23 mouse cellular contexts compared by ENCODE assay signal in genomic region chr11:6483103-6483502, GRCm38 (mm10). TPM values are rescaled to one million over a fixed set of nuclear protein-coding genes. Genes with fewer than 3 reads are reported as not detected.
DNase-seq lines count a peak whose midpoint lies in the region; ATAC-seq and TF ChIP-seq lines count a peak whose summit lies in the region.
"Had no signal": no experiment of that assay in that cellular context is flagged by ENCODE, and none has a peak within 500 bp of the region (broad histone marks: within the 10 kb centered on the region; RNA-seq: fewer than 3 reads in every experiment).

No protein-coding gene starts in this region.

- peak; percentile 16; the same call in 1 of the 2 replicates for ATAC-seq in common myeloid progenitor, adult 5-6 weeks (replicated peaks; ENCODE audit: low read depth, poor library complexity, severe bottlenecking)
- ATAC-seq in megakaryocyte progenitor cell, adult 5-6 weeks (replicated peaks; ENCODE audit: poor library complexity) = peak; percentile 72
- ATAC-seq in megakaryocyte-erythroid progenitor cell, adult 5-6 weeks (replicated peaks; ENCODE audit: low FRiP score, low TSS enrichment, poor library complexity, severe bottlenecking) = peak; percentile 64
- ATAC-seq: activated CD4-positive, CD25-positive, alpha-beta regulatory T cell, adult 4 months; CD4-positive, CD25-positive, alpha-beta regulatory T cell, adult 4 months; Patski had no signal

- no peaks in the 10 kb centered on the region for H3K79me2 ChIP-seq in MEL (ENCODE audit: control insufficient read depth, insufficient read depth, low read length, poor library complexity)

- DNase-seq in MEL (ENCODE audit: low read depth, low spot score) = peak; percentile 64
- DNase-seq in spleen, postnatal 4 days (ENCODE audit: low spot score in 2 of 2) = no peak
- no peak for DNase-seq in urinary bladder, postnatal 10 days (ENCODE audit: low spot score)
- DNase-seq in gastrocnemius, postnatal 4 days (ENCODE audit: low spot score in 2 of 2) = no peak
- no peak for DNase-seq in thymus, postnatal 10 days (ENCODE audit: low spot score in 2 of 2)
- DNase-seq: adrenal gland, adult 2 months; adrenal gland, adult 8-10 months; adrenal gland, postnatal 10 days; adrenal gland, postnatal 14 days; adrenal gland, postnatal 25 days; adrenal gland, postnatal 36 days; B cell, adult 2 months; cerebellum, adult 11 months; cerebellum, adult 11-12 months; cerebellum, adult 18-20 months had no signal

- no peaks in the 10 kb centered on the region for H3K27me3 ChIP-seq in MEL (ENCODE audit: control insufficient read depth in 1 of 2, insufficient read depth in 2 of 2, low read length in 2 of 2)
- H3K27me3 ChIP-seq: CH12.LX, Patski had no signal

- no peak overlapping the region for H3K9ac ChIP-seq in MEL (ENCODE audit: control insufficient read depth, low read depth, low read length, poor library complexity, severe bottlenecking)

- no peak overlapping the region for H3K27ac ChIP-seq in MEL (ENCODE audit: control insufficient read depth, low read depth, low read length)

- H3K4me1 ChIP-seq in MEL (ENCODE audit: control insufficient read depth in 1 of 2, insufficient read depth in 2 of 2, low read length in 2 of 2) = peaks cover 6 to 32% of the 10 kb centered on the region in 2 experiments

- TF ChIP-seq RAD21 in MEL (IDR thresholded peaks at IDR 0.05; ENCODE audit: low read depth, low read length) = no peak

- no peak for TF ChIP-seq CTCF in MEL (IDR thresholded peaks at IDR 0.05 in 2 of 3, conservative IDR thresholded peaks at IDR 0.05 in 1 of 3; ENCODE audit: control insufficient read depth in 1 of 3, insufficient read depth in 1 of 3, low read depth in 2 of 3, low read length in 3 of 3, poor library complexity in 1 of 3, severe bottlenecking in 1 of 3)

- no peak overlapping the region for H3K4me3 ChIP-seq in MEL (ENCODE audit: control insufficient read depth in 1 of 2, insufficient read depth in 1 of 2, low read depth in 2 of 2, low read length in 2 of 2)

- no peaks in the 10 kb centered on the region for H3K9me3 ChIP-seq in MEL (replicated peaks; ENCODE audit: insufficient read depth, low read length)
- H3K9me3 ChIP-seq: G1E had no signal

- peak; percentile 68 to 74 for TF ChIP-seq EP300 in MEL (IDR thresholded peaks at IDR 0.05; ENCODE audit: low read depth in 1 of 2, low read length in 2 of 2)

- H3K36me3 ChIP-seq in MEL (ENCODE audit: control insufficient read depth in 1 of 2, insufficient read depth in 2 of 2, low read length in 2 of 2) = peaks cover 0 to 23% of the 10 kb centered on the region in 2 experiments; a peak in 2 of 4 replicates
- H3K36me3 ChIP-seq: G1E had no signal

- TF ChIP-seq POLR2A in MEL (IDR thresholded peaks at IDR 0.05; ENCODE audit: control insufficient read depth in 1 of 2, insufficient read depth in 1 of 2, low read depth in 1 of 2, low read length in 2 of 2, poor library complexity in 1 of 2) = no peak

TF ChIP-seq in MEL, 35 proteins besides CTCF, POLR2A, EP300 and RAD21:
- TF ChIP-seq MYC (IDR thresholded peaks at IDR 0.05; ENCODE audit: low read depth, low read length) (no peak), MXI1 (IDR thresholded peaks at IDR 0.05; ENCODE audit: low read depth, low read length) (no peak), NRF1 (IDR thresholded peaks at IDR 0.05; ENCODE audit: insufficient read depth, low read depth, low read length, poor library complexity, severe bottlenecking) (no peak), UBTF (IDR thresholded peaks at IDR 0.05; ENCODE audit: borderline replicate concordance, insufficient read depth, low read depth, low read length) (no peak), BHLHE40 (IDR thresholded peaks at IDR 0.05; ENCODE audit: borderline replicate concordance, low read depth, low read length) (no peak), GABPA (IDR thresholded peaks at IDR 0.05; ENCODE audit: low read depth, low read length) (no peak), ZMIZ1 (IDR thresholded peaks at IDR 0.05; ENCODE audit: low read depth, low read length) (no peak), JUND (IDR thresholded peaks at IDR 0.05; ENCODE audit: low read depth, low read length) (no peak), ZKSCAN1 (IDR thresholded peaks at IDR 0.05; ENCODE audit: low read depth, low read length) (no peak), GATA1 (IDR thresholded peaks at IDR 0.05; ENCODE audit: low read depth, low read length) (peak; percentile 86), MAX (IDR thresholded peaks at IDR 0.05; ENCODE audit: low read length) (no peak), ZC3H11A (IDR thresholded peaks at IDR 0.05; ENCODE audit: low read depth, low read length) (no peak), ZNF384 (IDR thresholded peaks at IDR 0.05; ENCODE audit: low read depth, low read length) (no peak), MYB (IDR thresholded peaks at IDR 0.05; ENCODE audit: low read depth, low read length) (no peak), KAT2A (conservative IDR thresholded peaks at IDR 0.05; ENCODE audit: low read depth, low read length) (no peak), CHD1 (IDR thresholded peaks at IDR 0.05; ENCODE audit: low read depth, low read length) (no peak), USF1 (IDR thresholded peaks at IDR 0.05; ENCODE audit: low read depth, low read length) (no peak), E2F4 (IDR thresholded peaks at IDR 0.05; ENCODE audit: borderline replicate concordance, low read depth, low read length) (no peak), TCF12 (IDR thresholded peaks at IDR 0.05; ENCODE audit: low read depth, low read length) (peak; percentile 50; the same call in 1 of the 2 replicates), SIN3A (IDR thresholded peaks at IDR 0.05; ENCODE audit: low read length) (0 out of 2 replicates have a peak, but pooled peaks have one; percentile 29), TBP (IDR thresholded peaks at IDR 0.05; ENCODE audit: low read depth, low read length) (no peak), RCOR1 (IDR thresholded peaks at IDR 0.05; ENCODE audit: low read depth, low read length) (peak; percentile 74), ELF1 (IDR thresholded peaks at IDR 0.05; ENCODE audit: low read depth, low read length) (no peak), MEF2A (IDR thresholded peaks at IDR 0.05; ENCODE audit: extremely low read depth, insufficient replicate concordance, low read depth, low read length, poor library complexity, severe bottlenecking) (no peak), SMC3 (IDR thresholded peaks at IDR 0.05; ENCODE audit: low read depth, low read length) (no peak), NELFE (IDR thresholded peaks at IDR 0.05; ENCODE audit: low read depth, low read length) (no peak), TAL1 (IDR thresholded peaks at IDR 0.05; ENCODE audit: low read length) (peak; percentile 24; the same call in 1 of the 2 replicates)

RNA-seq across cellular contexts. Expression of gene Purb, which starts 7.4 kb away (rescaled TPM):
- total RNA-seq in MEL (2012; rRNA removed) = 29.3 and 33.9 TPM in 2 replicates
- polyA plus RNA-seq in MEL (2012; ENCODE audit: insufficient read depth in 1 of 2, insufficient read length in 2 of 2, low read depth in 1 of 2, low replicate concordance in 2 of 2, missing spikeins in 1 of 2) = 10 to 100 TPM; 23.1 to 32.7 TPM
- 65.8 and 78.7 TPM in 2 replicates for total RNA-seq in common myeloid progenitor, adult 5-6 weeks (2017)
- total RNA-seq in megakaryocyte progenitor cell, adult 5-6 weeks (2015) = 51.3 and 53.0 TPM in 2 replicates
- 38.3 and 40.5 TPM in 2 replicates for total RNA-seq in megakaryocyte progenitor cell, adult 5-6 weeks (2017)
- 43.7 and 49.9 TPM in 2 replicates for total RNA-seq in megakaryocyte-erythroid progenitor cell, adult 5-6 weeks (2014; fragmentation: Nextera tagmentation)
- 60.5 and 70.9 TPM in 2 replicates for total RNA-seq in megakaryocyte-erythroid progenitor cell, adult 5-6 weeks (2017)
- 10 to 100 TPM; 84.0 to 90.4 TPM for total RNA-seq in gastrocnemius, postnatal 4 days (2021)

RNA-seq across cellular contexts. Expression of gene Myo1g, which starts 37.7 kb away (rescaled TPM):
- total RNA-seq in MEL (2012; rRNA removed) = 19.4 and 22.8 TPM in 2 replicates
- polyA plus RNA-seq in MEL (2012; ENCODE audit: insufficient read depth in 1 of 2, insufficient read length in 2 of 2, low read depth in 1 of 2, low replicate concordance in 2 of 2, missing spikeins in 1 of 2) = 10 to 100 TPM in 1 of 2 experiments, not detected in 1; 33.3 TPM
- 27.1 and 38.1 TPM in 2 replicates for total RNA-seq in common myeloid progenitor, adult 5-6 weeks (2017)
- total RNA-seq in megakaryocyte progenitor cell, adult 5-6 weeks (2015) = 39.1 and 43.8 TPM in 2 replicates
- total RNA-seq in megakaryocyte progenitor cell, adult 5-6 weeks (2017) = 47.1 and 49.6 TPM in 2 replicates
- total RNA-seq in megakaryocyte-erythroid progenitor cell, adult 5-6 weeks (2014; fragmentation: Nextera tagmentation) = 7.3 and 16.1 TPM in 2 replicates
- total RNA-seq in megakaryocyte-erythroid progenitor cell, adult 5-6 weeks (2017) = 5.4 and 8.6 TPM in 2 replicates
- 1 to 10 TPM; 3.0 to 3.4 TPM for total RNA-seq in gastrocnemius, postnatal 4 days (2021)

RNA-seq across cellular contexts. Expression of gene H2afv, which starts 38.9 kb away (rescaled TPM):
- total RNA-seq in MEL (2012; rRNA removed) = 70.6 and 97.2 TPM in 2 replicates
- polyA plus RNA-seq in MEL (2012; ENCODE audit: insufficient read depth in 1 of 2, insufficient read length in 2 of 2, low read depth in 1 of 2, low replicate concordance in 2 of 2, missing spikeins in 1 of 2) = 100 to 1,000 TPM in 1 of 2 experiments, not detected in 1; 159 TPM
- total RNA-seq in common myeloid progenitor, adult 5-6 weeks (2017) = 88.8 and 129 TPM in 2 replicates
- total RNA-seq in megakaryocyte progenitor cell, adult 5-6 weeks (2015) = 174 and 176 TPM in 2 replicates
- total RNA-seq in megakaryocyte progenitor cell, adult 5-6 weeks (2017) = 134 and 144 TPM in 2 replicates
- 144 and 178 TPM in 2 replicates for total RNA-seq in megakaryocyte-erythroid progenitor cell, adult 5-6 weeks (2014; fragmentation: Nextera tagmentation)
- 85.9 and 103 TPM in 2 replicates for total RNA-seq in megakaryocyte-erythroid progenitor cell, adult 5-6 weeks (2017)
- 10 to 100 TPM; 96.2 to 97.0 TPM for total RNA-seq in gastrocnemius, postnatal 4 days (2021)

Comparison
In these comparisons a context has a peak if more than half of its experiments do, and no peak if none do; other contexts are left out.
1. ATAC-seq: peak in every context shown above with its lines; median percentile 72 in megakaryocyte progenitor cell, adult 5-6 weeks; 64 in megakaryocyte-erythroid progenitor cell, adult 5-6 weeks; 16 in common myeloid progenitor, adult 5-6 weeks.